Mouse (Mus musculus) embryonic facial prominence, embryonic 15.5 days (tissue): ENCODE measurements at regions not wholly inside any gene's neighbourhood (a gene's known extent, or its start where the extent isn't known, plus 50 kb on each side); places are given as distances from the start of the nearest gene placed in this dataset.

Source experiments
- ATAC-seq: fragments of 200-750 bp; cut with Nextera tagmentation; 2 replicates; pipeline ENCODE4 v1.8.0; 2017; ENCODE audit warnings: low read depth, moderate TSS enrichment; ENCODE audit not compliant: insufficient number of reproducible peaks, low FRiP score, low TSS enrichment
- H3K27ac ChIP-seq: fragments of 300-500 bp; sonication (generic); replicated peaks from 2 replicates; pipeline ENCODE4 v1.5.1; 2015; ENCODE audit warnings: mild to moderate bottlenecking, inconsistent platforms
- H3K27me3 ChIP-seq: fragments of 300-500 bp; sonication (generic); 2 replicates; pipeline ENCODE4 v1.6.1; 2015; ENCODE audit warnings: inconsistent platforms
- H3K36me3 ChIP-seq: fragments of 300-500 bp; sonication (generic); 2 replicates; pipeline ENCODE4 v1.6.1; 2015; ENCODE audit warnings: mild to moderate bottlenecking, inconsistent platforms
- H3K4me1 ChIP-seq: fragments of 300-500 bp; sonication (generic); 2 replicates; pipeline ENCODE4 v1.6.1; 2015; ENCODE audit warnings: inconsistent platforms
- H3K4me2 ChIP-seq: fragments of 300-500 bp; sonication (generic); replicated peaks from 2 replicates; pipeline ENCODE4 v1.6.1; 2015; ENCODE audit warnings: mild to moderate bottlenecking, inconsistent platforms
- H3K4me3 ChIP-seq: fragments of 300-500 bp; sonication (generic); replicated peaks from 2 replicates; pipeline ENCODE4 v1.5.1; 2015; ENCODE audit warnings: mild to moderate bottlenecking, inconsistent platforms
- H3K9ac ChIP-seq: fragments of 300-500 bp; sonication (generic); 2 replicates; pipeline ENCODE4 v1.6.1; 2015; ENCODE audit warnings: inconsistent platforms
- H3K9me3 ChIP-seq: fragments of 300-500 bp; sonication (generic); replicated peaks from 2 replicates; pipeline ENCODE4 v1.6.1; 2016; ENCODE audit warnings: inconsistent platforms
- WGBS: fragments of 180-500 bp; shearing (Covaris S2); methylation state at CpG from one replicate; pipeline ENCODE4 v1.1.7; 2015; 5-methylcytosine and 5-hydroxymethylcytosine counted together

DNA sequence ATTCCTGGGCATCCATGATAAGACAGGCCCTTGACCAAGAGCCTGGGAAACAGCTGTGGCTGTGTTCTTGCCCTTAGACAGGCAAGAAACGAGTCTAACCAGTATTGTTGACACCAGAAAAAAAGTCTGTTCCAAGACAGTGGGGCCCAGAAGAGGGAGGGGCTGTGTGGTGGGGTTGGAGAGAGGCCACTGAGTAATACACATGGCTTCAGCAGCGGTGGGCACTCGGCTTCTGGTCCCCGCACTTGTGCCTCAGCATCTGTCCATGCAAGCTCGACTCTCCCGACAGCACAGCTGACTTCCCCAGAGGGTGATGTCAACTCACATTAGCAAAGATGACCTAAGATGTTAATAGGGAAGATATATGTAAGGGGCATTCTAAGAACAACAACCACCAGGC, 110.9 kb upstream of the Tle3 start:
- no peaks in the 10 kb centered on the region for H3K36me3 ChIP-seq
- 33% methylated on average over 6 of the region's 6 CpGs for WGBS
- no peak overlapping the region for H3K27ac ChIP-seq
- no peak for ATAC-seq
- H3K27me3 ChIP-seq = peaks cover 3% of the 10 kb centered on the region; the same call in 1 of the 2 replicates
- no peak overlapping the region for H3K4me2 ChIP-seq
- no peak overlapping the region for H3K9ac ChIP-seq
- no peak overlapping the region for H3K4me3 ChIP-seq
- no peaks in the 10 kb centered on the region for H3K9me3 ChIP-seq
- H3K4me1 ChIP-seq = peaks cover 37% of the 10 kb centered on the region

DNA sequence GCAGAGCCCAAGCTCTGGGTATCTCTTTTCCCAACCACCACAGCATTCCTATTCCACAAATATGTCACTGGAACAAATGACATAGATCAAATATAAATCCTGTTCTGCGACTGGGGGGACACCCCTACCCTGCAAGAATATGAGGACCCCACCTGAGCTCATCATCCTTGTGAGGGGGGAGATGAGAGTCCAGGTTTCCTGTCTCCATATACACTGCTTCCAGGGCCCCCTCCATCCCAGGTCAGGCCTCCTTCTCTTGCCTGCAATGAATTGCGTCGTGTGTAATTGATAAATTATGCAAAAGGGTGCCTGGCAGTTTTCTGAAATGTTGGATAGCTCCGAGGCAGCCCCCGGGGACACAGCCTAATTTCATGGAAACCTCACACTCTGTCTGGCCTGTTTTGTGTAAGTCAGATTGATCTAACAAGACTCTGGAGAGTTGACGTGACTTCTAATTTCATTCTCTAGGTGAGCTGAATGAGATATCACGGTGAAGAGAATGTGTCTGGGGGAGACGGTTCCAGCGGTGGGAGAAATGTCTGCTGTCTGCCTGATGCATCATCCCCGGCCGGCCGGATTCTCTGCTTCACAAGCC, 110.3 kb upstream of the Tle3 start:
- no peaks in the 10 kb centered on the region for H3K9me3 ChIP-seq
- no peak overlapping the region for H3K4me2 ChIP-seq
- 22% methylated on average over 12 of the region's 12 CpGs for WGBS
- no peaks in the 10 kb centered on the region for H3K36me3 ChIP-seq
- no peak overlapping the region for H3K4me3 ChIP-seq
- H3K4me1 ChIP-seq = peaks cover 37% of the 10 kb centered on the region
- ATAC-seq = no peak
- H3K9ac ChIP-seq = no peak overlapping the region
- H3K27me3 ChIP-seq = peaks cover 3% of the 10 kb centered on the region; the same call in 1 of the 2 replicates
- no peak overlapping the region for H3K27ac ChIP-seq

DNA sequence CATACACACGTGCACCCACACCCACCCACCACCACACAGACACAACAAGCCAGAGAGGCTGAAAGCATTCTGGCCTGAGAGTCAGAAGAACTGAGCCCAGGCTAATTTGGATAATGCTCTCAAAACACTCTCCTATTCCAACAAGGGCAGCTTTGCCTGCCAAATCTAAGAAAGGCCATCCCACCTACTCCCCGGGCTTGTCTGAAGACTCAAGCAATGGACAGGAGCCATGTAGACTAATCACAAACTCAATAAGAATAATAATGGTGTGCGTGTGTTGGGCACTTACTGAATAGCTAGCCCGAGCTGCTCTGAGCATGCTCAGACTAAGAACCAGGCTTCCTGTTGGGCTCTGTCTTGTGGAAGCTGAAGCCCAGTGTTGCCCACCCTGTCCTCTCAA, 108.8 kb upstream of the Tle3 start:
- H3K4me3 ChIP-seq = no peak overlapping the region
- 74% methylated on average over 4 of the region's 4 CpGs for WGBS
- H3K36me3 ChIP-seq = no peaks in the 10 kb centered on the region
- H3K9ac ChIP-seq = no peak overlapping the region
- no peak for ATAC-seq
- H3K4me2 ChIP-seq = no peak overlapping the region
- no peaks in the 10 kb centered on the region for H3K9me3 ChIP-seq
- peaks cover 4% of the 10 kb centered on the region; the same call in 1 of the 2 replicates for H3K27me3 ChIP-seq
- no peak overlapping the region for H3K27ac ChIP-seq
- peaks cover 34% of the 10 kb centered on the region for H3K4me1 ChIP-seq

DNA sequence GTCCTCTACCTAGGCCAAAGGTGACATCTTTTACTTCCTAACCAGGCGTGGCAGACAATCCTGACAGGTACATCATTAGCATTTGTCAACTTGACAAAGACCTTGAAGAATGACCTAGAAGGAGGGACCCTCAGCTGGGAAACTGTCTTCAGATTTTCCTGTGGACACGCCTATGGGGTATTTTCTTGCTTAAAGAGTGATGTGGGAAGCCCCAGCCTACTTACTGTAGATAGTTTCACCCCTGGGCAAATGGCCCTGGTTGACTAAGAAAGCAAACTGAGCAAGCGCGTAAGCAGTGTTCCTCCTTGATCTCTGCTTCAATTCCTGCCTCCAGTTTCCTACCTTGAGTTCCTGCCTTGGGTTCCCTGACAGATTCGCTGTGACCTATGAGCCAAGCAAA, 106.7 kb upstream of the Tle3 start:
- Histone ChIP-seq H3K4me1 (peaks cover 24% of the 10 kb centered on the region), H3K9ac (no peak overlapping the region), H3K27ac (no peak overlapping the region), H3K36me3 (no peaks in the 10 kb centered on the region), H3K4me3 (no peak overlapping the region), H3K27me3 (0 out of 2 replicates have a peak, but pooled peaks cover 9% of the 10 kb centered on the region), H3K9me3 (no peaks in the 10 kb centered on the region), H3K4me2 (no peak overlapping the region)
- WGBS = 90% methylated on average over 5 of the region's 5 CpGs
- no peak for ATAC-seq

DNA sequence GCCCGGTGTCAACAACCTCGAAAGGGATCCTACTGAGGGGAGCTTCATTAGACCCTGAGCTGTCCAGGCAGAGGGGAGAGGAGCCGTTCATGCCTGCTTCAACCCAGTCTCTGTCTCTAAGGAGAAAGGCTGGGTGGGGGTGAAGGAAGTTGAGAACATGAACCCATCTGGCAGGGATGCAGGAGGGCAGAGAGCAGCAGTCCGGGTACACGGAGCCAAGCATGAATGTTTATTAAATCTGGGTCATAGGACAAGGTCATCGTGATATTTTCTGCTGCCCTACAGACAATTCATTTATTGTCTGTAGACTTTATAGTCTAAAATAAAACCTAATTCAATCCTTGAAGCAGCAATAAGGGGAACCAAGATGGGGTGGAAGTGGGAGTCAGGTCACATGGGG, 105.2 kb upstream of the Tle3 start:
- ATAC-seq = no peak
- H3K4me2 ChIP-seq = no peak overlapping the region
- no peaks in the 10 kb centered on the region for H3K36me3 ChIP-seq
- H3K4me3 ChIP-seq = no peak overlapping the region
- peaks cover 14% of the 10 kb centered on the region; the same call in 1 of the 2 replicates for H3K27me3 ChIP-seq
- H3K4me1 ChIP-seq = peaks cover 10% of the 10 kb centered on the region
- no peak overlapping the region for H3K27ac ChIP-seq
- no peak overlapping the region for H3K9ac ChIP-seq
- 78% methylated on average over 6 of the region's 6 CpGs for WGBS
- H3K9me3 ChIP-seq = no peaks in the 10 kb centered on the region

DNA sequence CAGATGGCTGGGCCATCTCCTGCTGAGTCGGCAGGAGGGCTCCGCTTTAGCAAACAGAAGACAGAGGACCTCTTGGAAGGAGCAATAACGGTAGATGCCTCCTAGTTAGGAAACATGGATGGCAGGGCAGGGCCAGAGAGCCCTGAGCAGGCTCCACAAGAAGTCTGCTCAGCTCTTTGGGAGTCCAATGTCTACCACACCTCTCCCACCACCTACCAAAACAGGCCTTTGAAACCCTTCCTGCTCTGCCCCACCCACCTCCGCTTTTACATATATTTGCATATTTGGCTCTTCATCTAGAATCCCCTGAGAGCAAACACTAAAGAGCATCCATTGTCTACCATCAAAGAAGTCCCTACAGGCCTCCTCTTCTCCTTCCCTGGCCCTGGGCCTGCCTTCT, 104.6 kb upstream of the Tle3 start:
- Histone ChIP-seq H3K4me3 (no peak overlapping the region), H3K9ac (no peak overlapping the region)
- WGBS = 65% methylated on average over 4 of the region's 4 CpGs

DNA sequence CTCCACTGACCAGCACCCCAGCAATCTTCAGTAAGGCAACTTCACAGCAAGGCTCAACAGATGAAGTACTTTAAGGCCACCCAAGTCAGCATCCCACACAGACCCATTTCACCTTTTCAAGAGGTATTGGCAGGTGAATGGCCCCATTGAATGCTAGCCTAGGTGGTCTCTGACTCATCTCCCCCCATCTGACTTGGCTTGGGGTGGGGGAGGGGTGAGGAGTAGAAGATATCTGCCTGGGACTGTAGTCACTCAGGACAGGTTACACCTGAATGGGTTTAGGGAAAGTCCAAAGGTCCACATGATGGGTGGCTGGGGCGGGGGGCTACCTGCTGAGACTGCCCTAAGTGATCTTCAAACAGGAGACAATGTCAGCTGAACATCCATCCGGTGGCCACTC, 104.0 kb upstream of the Tle3 start:
- Histone ChIP-seq H3K9ac (no peak overlapping the region), H3K9me3 (no peaks in the 10 kb centered on the region), H3K27me3 (peaks cover 23% of the 10 kb centered on the region; the same call in 1 of the 2 replicates), H3K4me1 (peaks cover 7% of the 10 kb centered on the region; the same call in 1 of the 2 replicates), H3K4me2 (no peak overlapping the region), H3K27ac (no peak overlapping the region), H3K36me3 (no peaks in the 10 kb centered on the region), H3K4me3 (no peak overlapping the region)
- no peak for ATAC-seq
- 65% methylated on average over 2 of the region's 2 CpGs for WGBS

More for the DNA sequence above, 104.6 kb upstream of the Tle3 start:
- Histone ChIP-seq H3K4me1 (peaks cover 7% of the 10 kb centered on the region; the same call in 1 of the 2 replicates), H3K36me3 (no peaks in the 10 kb centered on the region), H3K9me3 (no peaks in the 10 kb centered on the region), H3K4me2 (no peak overlapping the region), H3K27me3 (peaks cover 19% of the 10 kb centered on the region; the same call in 1 of the 2 replicates), H3K27ac (no peak overlapping the region)
- ATAC-seq = no peak

DNA sequence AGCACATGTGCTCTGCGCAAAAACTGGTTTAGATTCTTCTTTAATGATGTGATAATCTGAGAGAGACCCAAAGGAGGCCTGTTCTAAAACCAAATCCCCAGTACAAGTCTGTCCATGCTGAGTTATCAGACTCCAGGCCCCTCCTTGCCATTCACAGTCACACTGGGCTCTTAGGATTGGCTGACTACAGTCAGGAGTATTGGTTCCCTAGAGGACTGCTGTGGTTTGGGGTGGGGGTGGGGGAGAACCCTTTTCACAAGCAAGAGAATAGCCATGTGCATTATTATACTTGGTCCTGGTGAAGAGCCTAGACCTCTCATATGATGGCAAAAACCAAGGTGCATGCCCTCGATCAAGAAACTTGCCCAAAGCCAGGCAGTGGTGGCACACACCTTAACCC, 103.5 kb upstream of the Tle3 start:
- H3K9me3 ChIP-seq = no peaks in the 10 kb centered on the region
- H3K36me3 ChIP-seq = no peaks in the 10 kb centered on the region
- no peak overlapping the region for H3K9ac ChIP-seq
- peaks cover 26% of the 10 kb centered on the region; the same call in 1 of the 2 replicates for H3K27me3 ChIP-seq
- peaks cover 7% of the 10 kb centered on the region; the same call in 1 of the 2 replicates for H3K4me1 ChIP-seq
- no peak for ATAC-seq
- H3K4me2 ChIP-seq = no peak overlapping the region
- H3K4me3 ChIP-seq = no peak overlapping the region
- 75% methylated on average over 2 of the region's 2 CpGs for WGBS
- H3K27ac ChIP-seq = no peak overlapping the region

DNA sequence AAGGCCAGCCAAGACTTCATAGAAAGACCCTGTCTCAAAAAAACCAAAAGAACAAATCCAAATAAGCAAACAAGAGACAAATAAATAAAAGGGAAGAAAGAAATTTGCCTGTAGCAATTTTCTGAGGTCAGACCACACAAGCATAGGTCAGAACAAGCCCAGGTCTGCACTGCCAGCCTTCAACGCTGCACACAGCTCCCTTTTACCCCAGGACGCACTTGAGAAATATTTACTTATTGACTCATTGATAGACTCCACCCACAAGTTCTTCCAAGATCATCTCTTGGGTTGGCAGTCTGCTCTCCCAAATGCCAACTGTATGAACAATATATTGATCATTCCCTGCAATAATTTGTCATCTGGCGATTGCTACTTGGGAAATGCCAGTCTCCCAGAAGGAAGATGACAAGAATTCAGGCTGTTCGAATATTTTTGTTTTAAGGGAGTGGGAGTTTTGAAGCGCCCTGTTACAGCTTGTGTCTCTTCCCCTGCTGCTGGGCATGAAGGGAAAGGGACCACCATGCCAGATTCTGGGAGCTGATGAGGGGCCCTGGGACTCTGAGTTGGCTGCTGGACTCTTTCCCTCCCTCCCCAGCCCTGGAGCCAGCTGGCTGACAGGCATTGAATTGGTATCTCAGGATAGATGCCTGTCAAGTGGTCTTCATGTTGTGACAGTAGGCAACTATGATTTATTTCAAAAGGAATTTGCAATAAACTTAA, 102.9 kb upstream of the Tle3 start:
- Histone ChIP-seq H3K36me3 (no peaks in the 10 kb centered on the region), H3K9me3 (no peaks in the 10 kb centered on the region), H3K4me3 (no peak overlapping the region), H3K4me1 (peaks cover 7% of the 10 kb centered on the region; the same call in 1 of the 2 replicates), H3K9ac (no peak overlapping the region), H3K27ac (no peak overlapping the region), H3K27me3 (peaks cover 29% of the 10 kb centered on the region; the same call in 1 of the 2 replicates), H3K4me2 (no peak overlapping the region)
- no peak for ATAC-seq
- 60% methylated on average over 5 of the region's 5 CpGs for WGBS

DNA sequence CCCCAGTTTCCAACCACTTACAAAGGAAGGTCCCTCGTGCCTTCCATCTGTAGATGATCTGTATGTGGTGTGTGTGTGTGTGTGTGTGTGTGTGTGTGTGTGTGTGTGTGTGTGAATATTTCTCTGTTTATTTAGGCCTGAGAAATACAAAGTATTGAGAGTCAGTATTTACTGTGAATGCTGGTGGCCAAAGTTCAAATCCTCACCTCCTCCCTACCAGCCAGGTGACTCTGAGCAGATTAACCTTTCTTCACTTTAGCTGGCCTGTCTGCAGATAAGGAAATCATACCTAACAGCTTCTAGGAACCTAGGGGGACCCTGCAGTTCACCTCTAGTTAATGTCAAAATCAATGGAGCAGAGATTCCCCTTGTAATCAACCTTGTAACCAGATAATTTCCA, 100.9 kb upstream of the Tle3 start:
- no peak overlapping the region for H3K4me2 ChIP-seq
- H3K9ac ChIP-seq = no peak overlapping the region
- H3K4me1 ChIP-seq = peaks cover 7% of the 10 kb centered on the region; the same call in 1 of the 2 replicates
- no peak overlapping the region for H3K4me3 ChIP-seq
- peaks cover 26% of the 10 kb centered on the region; the same call in 1 of the 2 replicates for H3K27me3 ChIP-seq
- WGBS = 85% methylated on average over 1 of the region's 1 CpGs
- ATAC-seq = no peak
- no peak overlapping the region for H3K27ac ChIP-seq
- H3K9me3 ChIP-seq = no peaks in the 10 kb centered on the region
- no peaks in the 10 kb centered on the region for H3K36me3 ChIP-seq

DNA sequence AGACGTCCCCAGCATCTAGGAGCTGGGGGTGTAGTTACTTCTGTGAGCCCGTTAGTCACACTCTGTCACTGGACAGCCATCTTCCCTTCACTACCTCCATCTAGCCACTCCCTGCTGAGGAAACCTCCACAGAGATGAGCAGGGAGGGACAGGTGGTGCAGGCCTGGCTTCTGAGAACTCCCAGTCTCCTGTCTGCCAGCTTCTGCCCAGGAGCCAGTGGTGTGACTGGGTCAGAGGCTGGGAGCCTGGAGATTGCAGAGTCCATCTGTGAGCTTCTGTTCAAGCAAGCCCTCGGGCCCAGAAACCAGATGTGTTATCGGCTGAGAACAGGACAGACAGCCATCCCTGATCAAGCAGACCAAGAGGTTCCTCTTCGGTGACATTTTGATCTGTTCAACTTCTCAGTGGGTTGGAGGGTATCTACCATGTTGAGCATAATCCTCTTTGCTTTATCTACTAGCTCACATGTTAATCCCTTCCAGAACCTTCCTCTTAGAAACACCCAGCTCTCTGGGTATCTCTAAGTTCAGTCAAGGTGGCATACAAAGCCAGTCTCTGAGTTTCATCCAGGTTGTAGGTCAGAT, 100.3 kb upstream of the Tle3 start:
- Histone ChIP-seq H3K9me3 (no peaks in the 10 kb centered on the region), H3K36me3 (no peaks in the 10 kb centered on the region), H3K4me1 (peaks cover 7% of the 10 kb centered on the region; the same call in 1 of the 2 replicates), H3K27ac (no peak overlapping the region), H3K4me2 (no peak overlapping the region), H3K4me3 (no peak overlapping the region), H3K9ac (no peak overlapping the region), H3K27me3 (peaks cover 26% of the 10 kb centered on the region; the same call in 1 of the 2 replicates)
- no peak for ATAC-seq
- WGBS = 80% methylated on average over 5 of the region's 5 CpGs
